Mouse (Mus musculus) thymus, adult 2 months (tissue): ENCODE measurements around the gene Tmem115. TPM values are rescaled to one million over a fixed set of nuclear protein-coding genes. Genes with fewer than 3 reads are reported as not detected.
A peak's percentile ranks its signal among the peaks of the same experiment; 100 is the strongest.

Experiments
- DNase-seq: peaks from one replicate; pipeline ENCODE4 v3.0.0; 2021
- H3K27ac ChIP-seq: fragments of 200-500 bp; 2 replicates; pipeline ENCODE4 v1.5.1; 2012; ENCODE audit warnings: low read length, control low read depth; ENCODE audit not compliant: control insufficient read depth, insufficient read depth
- H3K27me3 ChIP-seq: fragments of 200-500 bp; 2 replicates; pipeline ENCODE4 v1.6.1; 2012; ENCODE audit warnings: mild to moderate bottlenecking, low read length, moderate library complexity, mixed read lengths; ENCODE audit not compliant: control insufficient read depth, insufficient read depth
- H3K36me3 ChIP-seq: fragments of 200-500 bp; 2 replicates; pipeline ENCODE4 v1.6.1; 2012; ENCODE audit warnings: mild to moderate bottlenecking, low read length, moderate library complexity; ENCODE audit not compliant: control insufficient read depth, insufficient read depth
- H3K4me1 ChIP-seq: fragments of 200-500 bp; replicated peaks from 2 replicates; pipeline ENCODE4 v1.6.1; 2012; ENCODE audit warnings: low read length; ENCODE audit not compliant: control insufficient read depth, insufficient read depth
- H3K4me3 ChIP-seq: fragments of 200-500 bp; 2 replicates; pipeline ENCODE4 v1.5.1; 2012; ENCODE audit warnings: mild to moderate bottlenecking, low read length, control low read depth, moderate library complexity; ENCODE audit not compliant: control insufficient read depth, insufficient read depth
- CTCF ChIP-seq: fragments of 200-500 bp; IDR thresholded peaks from 2 replicates; pipeline ENCODE4 v1.5.1; 2012; ENCODE audit warnings: mild to moderate bottlenecking, control low read depth, low read length, moderate library complexity, borderline replicate concordance; ENCODE audit not compliant: control insufficient read depth, poor library complexity, insufficient read depth; ENCODE audit errors: extremely low read depth
- POLR2A ChIP-seq: fragments of 200-500 bp; IDR thresholded peaks from 2 replicates; pipeline ENCODE4 v1.6.1; 2012; ENCODE audit warnings: mild to moderate bottlenecking, low read length, control low read depth, moderate library complexity; ENCODE audit not compliant: control insufficient read depth, poor library complexity, insufficient read depth; ENCODE audit errors: extremely low read depth
- WGBS: fragments of 180-500 bp; shearing (Covaris S2); methylation state at CpG from one replicate; pipeline ENCODE4 v1.1.7; 2018; 5-methylcytosine and 5-hydroxymethylcytosine counted together
- polyA plus RNA-seq: library from polyadenylated mRNA; depleted of rRNA; stranded (reverse); fragments of >200 nt; gene quantifications from 2 replicates; pipeline ENCODE4 v1.2.3, GENCODE M21; 2012

Tmem115 gene
- polyA plus RNA-seq, 1 experiment = 55.7 TPM

DNA sequence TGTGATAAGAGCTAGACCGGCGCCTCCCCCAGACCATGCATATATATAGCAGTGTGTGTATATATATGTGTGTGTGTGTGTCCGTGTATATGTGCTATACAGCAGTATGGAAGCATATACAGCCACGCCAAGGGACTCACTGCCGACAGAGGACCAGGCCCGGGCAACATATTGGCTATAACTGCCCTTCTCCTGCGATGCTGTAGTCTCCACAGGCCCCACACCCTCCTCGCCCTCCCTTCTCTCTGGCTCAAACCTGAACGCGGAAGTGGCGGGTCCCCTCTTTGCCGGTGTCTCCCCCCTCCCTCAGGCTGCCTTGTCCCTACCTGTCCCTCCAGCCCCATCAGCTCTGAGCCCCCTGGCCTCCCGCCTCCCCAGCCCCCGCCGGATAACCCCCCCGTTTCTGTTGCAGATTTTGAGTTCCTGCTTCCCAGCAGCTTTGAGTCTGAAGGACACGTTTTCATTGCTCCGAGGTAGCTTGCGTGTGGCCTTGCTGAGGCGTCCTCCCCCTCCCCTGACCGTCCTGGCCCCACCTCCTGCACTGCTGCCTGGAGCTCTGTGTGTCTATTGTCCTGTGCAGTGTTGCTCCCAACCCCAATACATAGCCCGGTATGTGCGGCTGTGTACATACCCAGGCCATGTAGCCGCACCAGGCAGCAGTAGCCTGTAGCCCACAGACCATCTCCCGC lies 11.9 kb upstream of the Tmem115 start:
- Histone ChIP-seq H3K36me3 (no peaks in the 10 kb centered on the region), H3K4me3 (peak overlapping the region; percentile 29), H3K4me1 (peaks cover 24% of the 10 kb centered on the region), H3K27me3 (no peaks in the 10 kb centered on the region), H3K27ac (peak overlapping the region; percentile 55)
- WGBS = 11% methylated on average over 25 of the region's 25 CpGs
- DNase-seq = peak; percentile 68
- TF ChIP-seq CTCF (no peak), POLR2A (no peak)

DNA sequence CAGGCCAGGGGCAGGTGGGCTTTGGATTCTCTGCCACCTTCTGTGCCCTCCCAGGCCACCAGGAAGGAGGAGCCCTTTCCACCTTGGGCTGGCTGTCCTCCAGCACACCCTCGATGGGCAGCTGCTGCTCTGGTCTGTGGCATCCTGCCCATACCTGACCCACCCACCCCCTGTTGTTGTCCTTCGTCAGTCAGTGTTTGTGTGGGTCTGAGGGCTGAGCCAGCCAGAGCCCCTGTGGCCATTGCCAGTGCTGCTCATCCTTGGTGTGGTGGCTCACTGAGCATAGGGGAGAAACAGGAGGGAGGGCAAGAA lies 11.4 kb upstream of the Tmem115 start:
- WGBS = 35% methylated on average over 2 of the region's 2 CpGs
- Histone ChIP-seq H3K27ac (no peak overlapping the region), H3K36me3 (no peaks in the 10 kb centered on the region), H3K4me3 (no peak overlapping the region), H3K27me3 (no peaks in the 10 kb centered on the region), H3K4me1 (peaks cover 24% of the 10 kb centered on the region)
- TF ChIP-seq CTCF (no peak), POLR2A (no peak)
- no peak for DNase-seq

DNA sequence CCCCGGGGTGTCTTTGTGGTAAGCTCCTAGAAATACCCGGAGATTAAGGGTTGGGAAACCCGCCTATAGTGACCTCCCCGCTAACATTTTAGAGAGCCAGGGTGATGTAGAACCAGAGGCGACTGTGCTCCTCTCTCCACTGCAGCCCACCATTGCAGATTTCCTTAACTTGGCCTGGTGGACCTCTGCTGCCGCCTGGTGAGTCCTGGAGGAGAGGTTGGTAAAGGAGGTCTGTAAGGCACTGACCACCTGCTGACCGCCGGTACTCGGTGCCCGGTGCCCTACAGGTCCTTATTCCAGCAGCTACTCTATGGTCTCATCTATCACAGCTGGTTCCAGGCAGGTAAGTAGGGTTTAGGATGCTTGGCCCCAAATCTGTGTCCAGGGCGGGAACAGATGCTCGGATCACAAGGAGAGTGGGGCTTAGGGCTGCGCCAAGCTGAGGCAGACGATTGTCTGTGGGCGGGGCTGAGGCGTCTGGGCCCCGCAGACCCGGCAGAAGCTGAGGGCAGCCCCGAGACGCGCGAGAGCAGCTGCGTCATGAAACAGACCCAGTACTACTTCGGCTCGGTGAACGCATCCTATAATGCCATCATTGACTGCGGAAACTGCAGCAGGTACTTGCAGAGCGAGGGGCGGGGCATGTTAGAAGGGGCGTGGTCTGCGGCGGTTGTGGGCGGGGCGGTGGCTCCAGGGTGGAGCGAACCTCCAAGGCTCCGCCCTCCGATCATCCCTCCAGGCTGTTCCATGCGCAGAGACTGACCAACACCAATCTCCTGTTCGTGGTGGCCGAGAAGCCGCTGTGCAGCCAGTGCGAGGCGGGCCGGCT lies 7.3 kb upstream of the Tmem115 start:
- TF ChIP-seq POLR2A = no peak
- no peak for TF ChIP-seq CTCF
- H3K27me3 ChIP-seq = no peaks in the 10 kb centered on the region
- WGBS = 15% methylated on average over 44 of the region's 44 CpGs
- no peak overlapping the region for H3K27ac ChIP-seq
- peak overlapping the region; percentile 15 for H3K4me3 ChIP-seq
- no peaks in the 10 kb centered on the region for H3K36me3 ChIP-seq
- peak; percentile 80 for DNase-seq
- H3K4me1 ChIP-seq = peaks cover 16% of the 10 kb centered on the region

DNA sequence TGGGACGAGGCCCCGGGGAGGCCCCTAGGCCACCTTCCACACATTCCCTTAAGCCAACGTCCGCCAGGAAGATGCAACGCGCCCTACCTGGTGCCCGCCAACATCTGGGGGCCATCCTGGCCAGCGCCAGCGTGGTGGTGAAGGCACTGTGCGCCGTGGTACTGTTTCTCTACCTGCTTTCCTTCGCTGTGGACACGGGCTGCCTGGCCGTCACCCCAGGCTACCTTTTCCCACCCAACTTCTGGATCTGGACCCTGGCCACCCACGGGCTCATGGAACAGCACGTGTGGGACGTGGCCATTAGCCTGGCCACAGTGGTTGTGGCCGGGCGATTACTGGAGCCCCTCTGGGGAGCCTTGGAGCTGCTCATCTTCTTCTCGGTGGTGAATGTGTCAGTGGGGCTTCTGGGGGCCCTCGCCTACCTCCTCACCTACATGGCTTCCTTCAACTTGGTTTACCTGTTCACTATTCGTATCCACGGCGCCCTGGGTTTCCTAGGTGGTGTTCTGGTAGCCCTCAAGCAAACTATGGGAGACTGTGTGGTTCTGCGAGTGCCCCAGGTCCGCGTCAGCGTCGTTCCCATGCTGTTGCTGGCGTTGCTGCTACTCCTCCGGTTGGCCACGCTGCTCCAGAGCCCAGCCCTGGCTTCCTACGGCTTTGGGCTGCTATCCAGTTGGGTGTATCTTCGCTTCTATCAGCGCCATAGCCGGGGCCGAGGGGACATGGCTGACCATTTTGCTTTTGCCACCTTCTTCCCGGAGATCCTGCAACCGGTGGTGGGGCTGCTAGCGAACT lies 860 bp downstream of the Tmem115 start:
- peak; percentile 33 for DNase-seq
- Histone ChIP-seq H3K4me3 (peak overlapping the region; percentile 59), H3K27ac (no peak overlapping the region), H3K36me3 (peaks cover 17% of the 10 kb centered on the region), H3K27me3 (no peaks in the 10 kb centered on the region), H3K4me1 (peaks cover 32% of the 10 kb centered on the region)
- no peak for TF ChIP-seq CTCF
- TF ChIP-seq POLR2A = no peak
- WGBS = under 1% methylated on average over 40 of the region's 40 CpGs

DNA sequence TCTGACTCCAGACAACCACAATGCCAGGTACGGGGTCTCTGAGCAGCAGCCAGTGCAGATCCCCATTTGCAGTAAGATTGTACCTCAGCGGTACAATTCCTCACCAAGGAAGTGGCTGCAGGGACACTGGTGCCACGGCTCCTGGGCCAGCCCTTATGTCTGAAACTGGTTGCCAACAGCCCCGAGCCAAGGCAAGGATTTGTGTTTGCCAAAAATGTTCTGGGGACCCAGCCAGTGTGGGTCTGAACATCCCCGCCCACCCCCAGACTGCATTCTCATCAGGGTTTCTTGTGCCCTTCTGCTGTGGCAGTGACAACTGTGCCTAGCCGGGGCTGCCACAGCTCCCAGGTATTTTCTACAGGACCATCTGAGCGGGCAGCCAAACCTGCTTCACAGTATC lies 4.5 kb downstream of the Tmem115 start:
- WGBS = 97% methylated on average over 7 of the region's 7 CpGs
- peaks cover 17% of the 10 kb centered on the region for H3K36me3 ChIP-seq
- no peak overlapping the region for H3K4me3 ChIP-seq
- no peaks in the 10 kb centered on the region for H3K27me3 ChIP-seq
- H3K4me1 ChIP-seq = peaks cover 45% of the 10 kb centered on the region
- H3K27ac ChIP-seq = no peak overlapping the region
- DNase-seq = no peak
- TF ChIP-seq CTCF = no peak
- no peak for TF ChIP-seq POLR2A

DNA sequence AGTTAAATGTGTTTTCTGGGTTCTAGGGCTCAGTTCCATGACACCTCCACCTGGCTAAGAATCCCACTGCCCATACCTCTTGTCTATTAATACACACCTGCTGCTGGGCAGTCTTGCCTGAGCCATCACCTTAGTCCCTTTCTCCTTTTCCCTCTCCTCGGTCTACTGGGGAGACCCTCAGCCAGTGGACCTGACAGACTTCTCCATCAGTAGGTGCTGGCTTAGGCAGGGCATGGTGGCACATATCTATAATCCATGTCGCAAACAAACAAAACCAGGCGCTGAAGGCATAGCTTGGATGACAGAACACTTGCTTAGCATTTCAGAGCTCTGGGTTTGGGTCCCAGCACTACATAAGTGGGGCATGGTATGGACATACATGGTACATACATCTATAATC lies 5.0 kb downstream of the Tmem115 start:
- Histone ChIP-seq H3K4me1 (peaks cover 45% of the 10 kb centered on the region), H3K27ac (no peak overlapping the region), H3K27me3 (no peaks in the 10 kb centered on the region), H3K4me3 (no peak overlapping the region), H3K36me3 (peaks cover 17% of the 10 kb centered on the region)
- no peak for DNase-seq
- WGBS = 96% methylated on average over 3 of the region's 3 CpGs
- no peak for TF ChIP-seq POLR2A
- TF ChIP-seq CTCF = no peak
